Mouse (Mus musculus) ZHBTc4 (cell line): ENCODE measurements around the gene Slc2a10.

Experiments
- DNase-seq: peaks from one replicate; pipeline ENCODE4 v3.0.0-alpha.2; 2011; ENCODE audit warnings: low read depth, low spot score

Gene Slc2a10

DNA sequence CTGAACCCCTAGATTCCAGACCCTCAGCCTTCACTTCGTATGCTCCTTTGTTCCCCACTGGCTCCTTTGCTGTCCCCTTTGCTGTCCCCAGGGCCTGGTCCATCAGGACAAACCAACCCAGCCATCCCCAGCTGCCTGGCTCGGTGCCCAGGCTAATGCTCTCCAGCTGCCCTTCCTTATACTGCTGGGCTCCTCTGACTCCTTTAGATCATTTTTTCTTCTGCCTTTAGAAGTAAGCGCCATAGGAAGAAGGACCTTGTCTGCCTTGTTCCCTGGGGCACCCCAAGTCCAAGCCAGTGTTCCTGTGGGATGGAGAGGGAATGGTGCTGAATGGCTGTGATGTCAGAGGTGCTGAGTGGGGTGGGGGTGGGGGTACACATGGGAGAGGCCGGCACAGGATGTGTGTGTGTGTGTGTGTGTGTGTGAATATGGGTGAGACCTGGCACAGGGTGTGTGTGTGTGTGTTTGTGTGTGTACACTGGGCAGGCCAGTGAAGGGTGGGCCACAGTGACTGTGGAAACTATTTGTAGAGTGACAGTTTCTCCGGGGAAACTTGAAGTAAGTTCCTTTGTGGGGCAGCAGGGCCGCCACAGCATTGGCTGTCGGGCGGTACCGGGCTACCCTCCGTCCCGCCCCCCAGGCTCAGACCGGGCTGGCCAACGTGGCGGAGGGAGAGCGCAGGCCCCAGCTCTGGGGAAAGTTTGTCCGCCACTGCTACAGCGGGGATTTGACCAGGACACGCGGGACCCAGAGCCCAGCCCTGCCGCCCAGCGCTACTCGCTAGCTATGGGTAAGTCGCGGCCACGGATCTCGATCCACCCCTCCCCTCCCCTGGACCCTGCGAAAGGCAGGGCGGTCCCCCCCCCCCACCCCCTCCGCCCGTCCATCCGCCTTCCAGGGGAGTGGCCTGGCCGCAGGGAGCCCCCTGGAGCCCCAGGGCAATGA, at the start of gene Slc2a10:
Gene Slc2a10 (plus strand): TSS at position 529 of the 945 bp plus-strand sequence.
- no peak for DNase-seq

DNA sequence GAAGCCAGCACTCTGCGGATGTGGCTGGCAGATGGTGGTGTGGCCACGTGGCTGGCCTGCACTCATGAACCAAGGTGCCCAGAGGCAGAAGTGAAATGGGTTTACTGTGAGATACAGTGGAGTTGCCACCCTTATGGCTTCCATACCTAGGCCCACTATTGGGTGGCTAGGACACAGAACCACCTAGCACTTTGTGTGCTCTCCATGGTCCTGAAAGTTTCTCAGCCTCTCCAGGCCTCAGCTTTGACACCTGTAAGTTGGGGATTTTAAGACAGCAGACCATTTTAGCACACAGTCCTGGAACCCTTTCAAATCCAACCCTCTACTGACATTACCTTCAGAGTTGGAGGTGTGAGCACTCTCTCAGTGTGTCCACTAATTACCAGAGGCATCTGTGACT, 46.9 kb upstream of the Slc2a10 start:
- peak; percentile 70 for DNase-seq

DNA sequence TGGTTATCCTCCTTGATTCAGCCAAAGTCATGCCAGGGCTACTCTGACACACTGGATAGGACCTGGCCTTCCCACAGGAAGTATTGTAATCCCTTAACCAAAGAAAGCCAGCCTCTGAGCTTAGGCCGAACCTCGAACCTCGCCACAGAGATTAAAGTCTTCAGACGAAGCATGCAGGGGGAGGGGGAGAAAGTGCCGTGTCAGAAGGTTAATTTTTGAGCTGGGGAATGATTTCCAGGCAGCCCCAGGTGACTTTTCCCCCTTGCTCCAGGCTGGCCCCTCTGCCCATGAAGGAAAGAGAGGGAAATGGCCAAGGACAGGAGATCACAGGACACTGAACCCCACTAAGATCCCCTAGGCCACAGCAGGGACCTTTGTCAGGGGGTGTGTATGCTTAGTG, 45.4 kb upstream of the Slc2a10 start:
- no peak for DNase-seq

DNA sequence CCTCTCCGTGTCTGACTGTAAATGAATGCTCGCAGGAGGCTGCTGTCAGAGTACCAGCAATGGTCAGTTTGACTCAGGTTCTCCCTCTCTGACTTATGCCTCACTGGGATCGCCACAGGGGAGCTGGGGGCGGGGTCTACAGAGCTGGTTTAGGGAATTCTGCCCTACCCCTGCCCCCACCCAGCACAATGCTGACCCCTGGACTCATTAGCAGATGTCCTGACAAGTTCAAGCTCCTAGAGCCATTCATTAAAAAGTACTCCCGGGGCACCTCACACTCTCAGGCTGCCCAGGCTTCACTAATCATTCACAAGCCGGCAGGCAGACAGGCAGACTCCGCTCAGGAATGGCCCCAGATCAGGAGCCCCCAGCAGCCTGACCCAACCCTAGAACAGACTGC, 43.9 kb upstream of the Slc2a10 start:
- DNase-seq, result no peak

DNA sequence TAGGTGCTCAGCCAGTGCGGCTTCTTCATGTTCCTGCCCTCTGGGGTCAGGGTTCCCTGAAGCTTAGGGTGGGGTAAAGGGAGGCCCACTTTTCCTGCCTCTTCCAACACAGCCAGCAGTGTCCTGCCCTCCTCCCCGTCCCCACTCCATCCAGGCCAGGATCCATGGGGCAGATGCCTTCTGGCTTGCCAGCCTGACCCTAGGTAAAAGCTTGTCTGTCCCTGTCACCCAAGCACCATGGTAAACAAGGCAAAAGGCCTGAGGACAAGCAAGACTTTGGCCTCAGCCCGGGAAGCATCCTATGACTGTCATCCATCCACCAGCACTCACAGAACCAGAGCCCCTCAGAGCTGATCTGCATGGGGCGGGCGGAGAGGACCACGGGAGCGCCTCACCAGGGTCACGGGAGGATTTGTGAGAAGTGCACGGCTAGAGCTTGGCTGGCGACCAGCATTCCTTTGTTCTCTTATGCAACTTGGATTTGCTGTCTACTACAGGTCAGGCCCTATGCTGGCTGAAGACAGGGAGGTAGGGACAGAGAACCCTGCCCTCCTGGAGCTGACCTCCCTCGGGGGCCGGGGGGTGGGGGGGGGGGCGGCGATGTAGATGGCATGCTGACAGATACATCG, 35.6 kb upstream of the Slc2a10 start:
- no peak for DNase-seq

DNA sequence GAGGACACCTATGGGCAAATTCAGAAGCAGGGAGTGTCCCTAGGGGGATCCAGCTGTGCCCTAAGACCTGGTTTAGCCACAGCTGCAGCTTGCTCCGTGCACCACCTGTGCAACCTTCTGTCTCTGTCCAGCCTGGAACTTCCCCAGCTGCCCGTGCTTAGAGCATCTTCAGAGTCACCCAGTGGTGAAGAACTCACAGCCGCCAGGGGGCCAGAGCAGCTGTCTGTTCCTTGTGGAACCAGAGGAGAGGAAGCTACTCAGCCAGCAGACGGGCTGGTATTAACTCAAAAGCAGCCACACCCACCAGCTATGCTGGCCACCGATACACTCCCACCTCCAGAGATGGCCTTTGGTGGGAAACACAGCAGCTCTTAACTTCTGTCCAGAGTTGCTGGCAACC, 33.4 kb upstream of the Slc2a10 start:
- DNase-seq, result peak; percentile 63

DNA sequence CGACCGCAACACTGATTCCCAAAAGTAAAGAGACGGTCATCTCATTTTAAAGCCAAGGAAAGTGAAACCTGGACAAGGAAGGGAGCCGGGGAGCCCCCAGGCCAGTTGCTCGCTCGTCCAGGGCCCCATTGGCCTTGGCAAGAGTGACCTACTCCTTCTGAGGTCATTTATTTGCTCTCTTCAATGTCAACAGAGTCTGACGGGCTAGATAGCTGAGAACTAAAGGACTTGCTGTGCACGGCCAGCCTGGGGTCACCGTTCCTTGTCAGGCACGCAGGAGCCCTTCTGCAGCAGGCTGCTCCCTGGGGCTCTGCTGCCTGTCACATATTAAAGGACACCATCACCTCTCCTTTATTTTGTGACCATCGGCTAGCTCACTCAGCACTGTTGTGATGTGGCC, 31.6 kb upstream of the Slc2a10 start:
- DNase-seq, result no peak

DNA sequence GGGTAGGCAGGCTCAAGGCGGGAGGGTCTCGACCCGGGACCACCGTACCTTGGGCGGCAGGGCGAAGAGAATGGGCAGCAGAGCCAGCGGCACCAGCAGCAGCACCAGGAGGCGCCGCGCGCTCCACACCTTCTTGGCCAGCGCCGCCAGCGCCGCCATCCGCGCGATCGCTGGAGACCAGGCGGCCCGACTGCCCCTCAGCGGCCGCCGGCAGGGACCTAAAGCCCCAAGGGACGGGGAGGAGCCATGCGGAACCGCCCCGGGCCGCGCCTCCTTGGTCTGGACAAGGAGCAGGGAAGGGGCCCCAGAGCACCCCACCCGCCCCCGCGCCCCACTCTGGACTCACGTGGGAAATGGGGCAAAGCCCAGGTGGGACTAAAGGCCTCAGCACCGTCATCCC, 30.6 kb upstream of the Slc2a10 start, which contains the start of gene Slc13a3:
Gene Slc13a3 (minus strand): TSS at position 228 of the 400 bp plus-strand sequence.
- peak; percentile 27 for DNase-seq

DNA sequence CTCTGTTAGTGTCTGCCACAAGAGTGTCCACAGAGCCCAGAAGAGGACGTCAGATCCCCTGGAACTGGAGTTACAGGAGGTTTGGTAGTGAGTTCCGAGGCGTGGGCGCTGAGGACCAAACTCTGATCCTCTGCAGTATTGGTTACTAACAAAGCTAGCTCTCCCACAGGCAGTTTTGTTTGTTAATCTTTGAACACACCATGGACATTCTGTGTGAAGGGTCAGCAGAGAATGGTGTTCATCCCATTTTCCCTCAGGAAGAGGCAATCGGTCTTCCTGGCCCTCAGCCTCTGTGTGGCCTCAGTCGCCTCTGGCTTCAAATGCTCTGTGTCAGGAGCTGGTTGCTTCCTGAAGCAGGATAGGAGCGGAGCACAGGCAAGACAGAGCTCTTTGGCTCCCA, 28.2 kb upstream of the Slc2a10 start:
- no peak for DNase-seq

DNA sequence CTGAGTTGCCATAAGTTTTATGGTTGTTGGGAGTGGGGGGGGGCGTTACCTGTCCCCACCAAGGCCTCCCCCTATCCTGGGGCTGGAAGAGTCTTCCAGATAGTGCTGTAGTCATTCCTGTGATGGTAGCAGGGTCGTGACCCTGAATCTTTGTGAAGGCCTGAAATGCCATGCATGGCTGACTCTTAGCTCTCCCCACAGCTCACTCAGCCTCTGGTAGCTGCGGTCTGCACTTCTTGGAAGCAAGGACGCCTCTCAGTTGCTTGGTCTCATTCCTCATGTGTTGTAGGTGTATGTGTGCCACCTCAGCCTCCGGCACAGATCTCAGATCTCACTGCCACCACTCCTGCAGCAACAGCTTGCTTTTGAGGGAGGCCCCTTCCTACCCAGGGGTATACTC, 27.7 kb upstream of the Slc2a10 start:
- no peak for DNase-seq

DNA sequence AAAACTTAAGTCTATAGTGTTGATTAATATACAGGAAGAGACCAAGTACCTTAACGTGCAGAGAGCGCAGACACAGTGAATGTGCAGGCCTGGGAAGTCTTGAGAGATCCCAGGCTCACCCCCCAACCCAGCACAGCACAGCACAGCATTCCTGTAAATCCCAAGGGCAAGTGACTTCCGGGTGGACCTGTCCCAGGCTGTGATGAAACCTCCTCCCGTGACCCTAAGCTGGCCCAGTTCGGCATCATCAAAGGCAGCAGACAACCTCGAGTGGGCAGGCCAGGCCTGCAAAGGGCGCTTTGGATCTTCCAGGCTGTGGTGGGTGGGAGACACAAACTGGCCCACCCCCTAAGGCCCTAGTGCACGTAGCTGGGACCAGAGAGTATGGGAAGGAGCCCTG, 21.6 kb upstream of the Slc2a10 start:
- DNase-seq, result no peak

DNA sequence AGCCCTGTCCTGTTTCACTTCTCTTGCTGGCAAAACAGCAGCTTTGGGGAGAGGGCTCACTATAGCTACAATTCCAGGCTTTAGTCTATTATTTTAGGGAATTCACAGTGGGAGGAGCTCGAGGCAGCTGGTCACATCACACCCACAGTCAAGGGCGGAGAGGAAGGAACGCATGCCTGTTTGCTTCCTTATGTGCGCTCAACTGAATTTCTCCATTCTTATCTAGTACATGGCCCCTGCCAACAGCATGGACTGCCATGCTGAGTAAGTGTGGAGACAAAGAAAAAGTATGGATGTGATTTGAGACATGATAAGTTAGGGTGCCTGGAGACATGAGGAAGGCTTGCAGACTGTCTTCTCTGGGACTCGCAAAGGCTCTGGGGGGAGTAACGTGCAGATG, 19.4 kb upstream of the Slc2a10 start:
- no peak for DNase-seq

DNA sequence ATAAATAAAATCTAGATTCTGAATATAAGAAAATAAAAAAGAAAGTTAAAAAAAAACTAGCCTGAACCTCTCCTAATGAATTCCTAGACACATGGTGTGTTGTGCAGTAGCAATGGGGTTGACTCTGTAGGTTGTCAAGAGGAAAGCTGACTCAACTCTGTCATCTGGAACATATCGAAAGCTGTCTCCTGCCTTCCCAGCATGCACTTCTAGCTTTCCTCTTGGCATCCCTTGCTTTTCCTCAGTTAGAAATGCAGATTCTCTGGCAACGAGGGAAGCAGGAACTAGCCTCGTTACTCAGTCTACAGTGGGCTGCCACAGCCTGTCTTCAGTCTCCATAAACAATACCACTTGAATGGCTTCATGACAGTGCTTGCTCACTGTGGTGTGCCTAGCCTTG, 17.8 kb upstream of the Slc2a10 start:
- DNase-seq, result no peak

DNA sequence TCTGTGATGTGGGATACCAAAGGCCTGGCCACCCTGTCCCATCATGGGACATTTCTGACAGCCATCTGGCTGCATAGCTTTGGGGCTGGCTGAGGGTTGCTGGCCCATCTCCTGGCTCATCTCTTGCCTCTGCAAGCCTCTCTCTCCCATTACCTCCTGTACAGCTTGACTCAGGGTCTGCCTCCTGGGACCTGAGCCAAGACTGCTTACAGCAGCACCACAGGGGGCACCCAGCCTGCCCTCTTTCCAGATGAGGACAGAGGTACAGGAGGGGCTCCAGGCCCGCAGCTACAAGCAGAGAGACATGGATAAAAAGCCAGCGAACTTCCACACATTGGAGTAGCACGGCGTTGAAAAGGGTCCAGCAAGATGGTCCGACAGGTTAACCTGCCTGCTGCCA, 17.2 kb upstream of the Slc2a10 start:
- no peak for DNase-seq

DNA sequence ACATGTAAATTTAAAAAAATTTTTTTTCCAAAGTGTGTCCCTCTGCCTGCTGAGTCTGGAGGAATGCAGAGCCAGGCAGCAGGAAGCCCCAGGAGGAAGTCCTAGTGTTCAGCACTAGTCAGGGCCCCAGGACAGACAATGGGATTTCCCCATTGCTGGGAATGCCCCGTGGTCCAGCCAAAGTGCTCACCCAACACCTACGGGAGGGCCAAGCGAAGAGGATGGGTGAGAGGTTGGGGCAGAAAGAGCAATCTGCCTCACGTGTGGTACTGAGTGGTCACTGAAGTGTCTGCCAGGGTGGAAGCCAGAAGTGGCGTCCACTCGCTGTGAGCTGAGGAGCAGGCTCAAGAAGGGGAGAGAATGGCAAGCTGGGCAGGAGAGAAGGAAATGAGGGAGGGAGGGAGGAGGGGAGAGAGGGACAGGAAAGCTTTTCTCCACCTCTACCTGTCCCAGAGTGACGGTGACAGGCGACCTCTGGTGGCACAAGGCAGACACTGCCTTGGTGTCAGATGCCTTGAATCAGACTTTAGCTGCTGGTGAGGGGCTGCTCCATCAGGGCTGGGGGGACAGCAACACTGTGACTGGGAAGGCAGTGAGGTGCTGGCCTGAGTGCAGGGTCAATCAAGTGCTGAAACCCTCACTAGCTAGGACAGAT, 16.6 kb upstream of the Slc2a10 start:
- DNase-seq, result peak; percentile 69

DNA sequence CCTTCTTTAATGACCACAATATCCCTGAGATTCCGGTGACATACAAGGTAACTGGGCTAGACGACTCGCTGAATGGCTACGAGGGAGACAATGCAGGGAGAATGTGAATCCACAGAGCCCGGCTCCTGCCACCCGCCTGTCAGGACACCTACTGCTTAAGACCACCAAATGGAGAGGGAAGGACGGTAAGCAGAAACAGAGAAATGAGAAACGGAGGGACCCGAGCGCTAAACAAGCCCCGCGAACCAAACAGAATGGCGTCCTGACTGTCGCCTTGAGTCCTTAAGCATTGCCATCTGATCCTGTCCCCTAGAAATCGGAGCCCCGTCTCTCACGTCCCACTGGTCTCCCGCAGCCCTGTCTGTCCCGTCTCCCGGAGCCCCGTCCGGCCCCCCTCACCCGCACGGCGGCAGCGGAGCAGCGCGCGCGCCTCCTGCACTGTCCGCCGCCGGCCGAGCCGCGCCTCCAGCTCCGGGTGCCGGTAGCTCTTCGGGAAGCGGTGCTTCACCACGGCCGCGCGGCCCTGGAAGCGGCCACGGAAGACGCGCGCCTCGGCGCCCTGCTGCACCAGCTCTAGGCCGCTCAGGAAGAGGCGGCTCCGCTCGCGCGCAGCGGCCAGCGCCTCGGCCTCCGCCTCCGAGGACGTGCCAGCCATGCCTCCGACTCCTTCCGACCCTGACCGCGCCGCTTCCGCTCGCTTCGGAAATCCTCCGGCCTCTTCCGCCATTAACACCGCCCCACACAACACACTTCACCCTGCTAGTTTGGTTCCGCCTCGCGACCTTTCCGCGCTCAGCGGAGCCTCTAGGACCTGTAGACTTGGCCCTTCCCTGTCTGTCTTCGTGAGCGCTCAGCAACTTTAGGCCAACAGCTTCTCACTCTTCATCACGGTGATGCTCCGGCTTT, 10.7 kb upstream of the Slc2a10 start, which contains the start of gene Trp53rka:
Gene Trp53rka (minus strand): TSS at position 677 of the 906 bp plus-strand sequence.
- DNase-seq, result peak; percentile 86

DNA sequence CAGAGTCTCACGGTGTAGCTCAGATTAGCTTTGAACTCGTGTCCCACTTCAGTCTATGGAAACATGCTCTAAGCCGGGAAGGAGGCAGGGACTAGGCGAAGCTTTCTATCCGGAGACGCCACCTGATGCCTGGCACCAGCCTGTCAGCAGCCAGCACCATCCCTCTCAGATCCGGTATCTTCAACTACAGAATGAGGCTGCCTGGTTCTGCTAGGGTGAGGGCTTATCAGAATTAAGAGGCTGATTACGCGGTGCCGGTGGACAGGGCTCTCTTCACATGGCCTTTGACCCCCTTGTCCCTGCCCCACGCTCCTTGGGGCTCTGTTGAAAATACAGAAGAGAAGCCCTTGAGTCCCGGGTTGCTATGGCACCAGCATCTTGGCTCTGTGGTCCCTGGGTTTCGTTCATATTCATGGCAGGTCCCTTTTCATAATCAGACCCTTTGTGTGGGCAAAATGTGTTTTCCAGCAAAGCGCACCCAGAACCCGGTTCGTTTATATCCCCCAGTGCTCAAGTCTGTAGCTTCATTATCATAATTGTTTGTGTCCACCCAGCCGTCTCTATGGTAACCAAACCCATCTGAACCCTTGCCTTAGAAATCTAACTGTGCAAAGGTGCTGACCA, 9.9 kb upstream of the Slc2a10 start:
- no peak for DNase-seq

DNA sequence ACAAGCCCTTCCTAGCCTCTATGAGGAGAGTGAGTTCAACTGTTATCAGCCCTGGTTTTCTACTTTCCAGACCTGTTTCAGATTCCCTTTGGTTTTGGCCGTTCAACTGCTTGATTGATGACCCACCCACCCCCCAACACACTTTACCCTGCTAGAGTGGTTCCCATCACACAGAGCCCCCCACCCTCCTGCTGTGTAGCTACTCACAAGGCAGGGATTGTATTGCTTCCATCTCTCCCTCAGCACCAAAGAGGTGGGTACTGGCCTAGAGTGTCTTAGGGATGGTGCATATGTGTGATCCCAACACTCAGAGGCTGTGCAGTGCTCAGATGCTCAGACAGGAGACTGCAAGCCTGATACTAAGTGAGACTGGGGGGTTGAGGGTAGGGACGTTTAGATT, 9.1 kb upstream of the Slc2a10 start:
- no peak for DNase-seq

DNA sequence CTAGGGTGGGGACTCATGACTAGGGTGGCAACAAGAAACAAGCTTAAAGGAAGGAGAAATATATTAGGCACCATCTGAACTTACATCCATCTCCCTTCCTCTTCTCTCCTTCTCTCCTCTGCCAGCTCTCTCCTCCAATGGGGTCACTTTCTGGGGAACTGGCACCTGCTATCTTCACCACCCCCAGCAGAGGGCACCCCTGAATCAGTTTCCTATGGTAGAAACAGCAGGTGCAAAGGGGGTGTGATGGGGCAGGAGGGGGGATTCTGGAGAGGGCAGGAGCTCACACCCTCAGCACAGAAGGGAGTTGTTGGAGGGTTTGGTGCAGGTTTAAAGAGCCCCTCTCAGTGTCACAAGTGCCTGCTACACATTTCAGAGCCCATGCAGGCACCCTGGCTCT, 7.3 kb upstream of the Slc2a10 start:
- DNase-seq, result peak; percentile 54

DNA sequence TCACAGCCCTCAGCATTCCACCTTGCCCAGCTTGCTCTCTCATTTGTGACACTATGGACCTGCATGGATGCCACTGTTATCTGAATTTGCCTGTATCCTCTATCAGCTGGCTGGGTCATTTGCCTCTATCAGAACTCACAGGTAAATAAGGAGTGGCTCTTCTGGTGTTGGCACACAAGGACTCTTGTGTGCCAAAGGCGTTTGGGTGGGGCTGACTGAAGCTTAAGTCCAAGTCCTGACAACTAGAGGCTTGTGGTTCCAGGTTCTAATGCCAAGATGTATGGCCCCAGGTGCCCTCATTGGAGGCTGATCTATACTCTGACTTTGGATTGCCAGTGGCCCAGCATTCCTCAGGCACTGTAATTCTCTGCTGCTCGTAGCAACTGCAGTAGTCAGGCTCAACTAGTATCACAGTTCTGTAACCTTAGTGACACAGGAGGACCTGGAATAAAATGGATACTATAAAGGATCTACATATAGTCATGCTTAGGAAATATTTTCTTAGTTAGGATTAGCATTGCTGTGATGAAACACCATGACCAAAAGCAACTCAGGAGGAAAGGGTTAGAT, 5.8 kb upstream of the Slc2a10 start:
- no peak for DNase-seq

DNA sequence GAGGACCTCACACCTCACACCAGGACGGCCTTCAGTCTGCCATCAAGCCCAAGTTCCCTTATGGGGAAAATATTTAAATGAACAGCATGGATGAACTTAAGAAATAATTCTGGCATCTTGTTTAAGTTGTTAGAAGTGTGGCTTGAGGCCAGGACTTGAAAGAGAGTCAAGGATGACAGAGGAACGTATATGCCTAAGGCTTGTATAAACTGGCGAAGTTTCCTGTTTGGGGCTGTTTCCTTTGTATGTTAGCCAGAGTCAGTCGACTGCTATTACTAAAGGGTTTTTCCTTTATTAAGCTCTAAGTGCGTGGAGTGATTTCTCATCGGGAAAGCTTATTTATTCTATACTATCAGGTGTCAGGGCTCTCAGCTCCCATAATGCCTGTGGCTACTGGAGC, 4.8 kb upstream of the Slc2a10 start:
- DNase-seq, result no peak
